Mouse (Mus musculus): ENCODE measurements around the gene Colq. TPM values are rescaled to one million over a fixed set of nuclear protein-coding genes. Genes with fewer than 3 reads are reported as not detected.

Colq gene
- total RNA-seq, 1 experiment from 2014 or later: not detected

DNA sequence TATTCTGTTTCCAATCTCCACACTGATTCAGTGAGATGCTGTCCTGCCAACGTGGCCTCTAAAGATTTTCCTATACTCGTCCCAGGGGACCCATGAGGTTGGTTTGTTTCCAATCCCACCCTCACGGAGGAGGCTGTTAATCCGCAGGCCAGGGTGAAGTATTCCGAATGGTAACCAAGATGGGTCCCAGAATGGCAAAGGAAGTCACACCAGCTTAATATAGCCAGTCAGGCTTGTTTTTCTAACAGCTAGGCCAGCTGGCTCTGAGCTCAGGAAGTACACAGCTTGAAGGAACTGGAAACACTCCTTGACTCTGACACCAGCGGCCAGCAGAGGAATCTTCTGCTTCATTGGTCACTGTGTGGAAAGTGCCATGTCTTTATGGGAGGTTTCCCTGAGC is 53.8 kb downstream of the Colq start:
- no peak; the same call in 1 of the 2 replicates for ATAC-seq (replicated peaks; ENCODE audit: low read depth, poor library complexity, severe bottlenecking)

DNA sequence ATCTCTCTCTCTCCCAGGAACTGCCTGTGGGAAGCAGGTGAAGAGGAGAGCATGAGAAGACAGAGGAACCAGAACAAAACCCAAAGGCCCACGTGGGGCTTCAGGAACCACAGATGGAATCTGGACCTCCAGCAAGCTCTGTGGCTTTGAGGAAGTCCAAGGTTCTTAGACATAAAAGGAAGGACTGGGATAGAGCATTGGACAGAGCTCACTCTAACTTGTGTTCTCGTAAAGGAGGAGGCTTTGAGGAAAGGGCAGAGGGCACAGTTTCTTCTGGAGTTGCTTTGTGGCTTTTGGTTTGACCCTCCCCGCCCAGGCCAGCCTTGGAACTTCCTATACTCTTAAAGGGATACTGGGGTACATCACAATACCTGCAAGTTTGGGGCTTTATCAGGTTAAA is 58.5 kb downstream of the Colq start:
- ATAC-seq (replicated peaks; ENCODE audit: low read depth, poor library complexity, severe bottlenecking): 0 out of 2 replicates have a peak, but pooled peaks have one; percentile 26

DNA sequence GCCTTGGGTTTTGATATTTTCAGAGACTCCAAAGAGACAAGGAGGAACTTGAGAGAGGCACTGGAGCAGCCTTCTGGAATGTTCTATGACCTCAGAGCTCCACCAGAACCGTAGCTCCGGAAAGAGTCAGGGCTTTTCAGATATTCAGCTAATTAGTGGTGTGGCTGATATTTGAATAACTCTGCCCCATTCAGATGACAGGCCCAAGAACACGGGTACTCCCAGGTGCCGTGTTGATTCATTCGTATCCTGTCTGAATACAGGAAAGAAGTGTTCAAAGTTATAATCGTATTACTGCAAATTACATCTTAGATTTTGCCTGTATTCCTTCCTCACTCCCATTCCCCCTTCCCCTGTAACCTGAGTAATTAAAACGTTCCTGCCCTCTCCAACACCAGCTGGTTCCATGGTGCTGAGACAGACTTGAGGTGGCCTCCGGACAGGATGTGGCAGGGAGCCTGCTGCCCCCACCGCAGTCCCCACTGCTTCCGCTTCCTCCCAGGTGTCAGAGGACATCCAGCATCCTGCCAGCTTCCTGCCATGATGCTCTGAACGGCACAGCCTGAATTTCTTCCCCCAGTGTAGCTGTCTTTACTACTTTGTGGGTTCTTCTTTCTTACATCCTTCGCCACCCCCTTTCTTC is 59.5 kb downstream of the Colq start:
- ATAC-seq (replicated peaks; ENCODE audit: low read depth, poor library complexity, severe bottlenecking): peak; percentile 94

DNA sequence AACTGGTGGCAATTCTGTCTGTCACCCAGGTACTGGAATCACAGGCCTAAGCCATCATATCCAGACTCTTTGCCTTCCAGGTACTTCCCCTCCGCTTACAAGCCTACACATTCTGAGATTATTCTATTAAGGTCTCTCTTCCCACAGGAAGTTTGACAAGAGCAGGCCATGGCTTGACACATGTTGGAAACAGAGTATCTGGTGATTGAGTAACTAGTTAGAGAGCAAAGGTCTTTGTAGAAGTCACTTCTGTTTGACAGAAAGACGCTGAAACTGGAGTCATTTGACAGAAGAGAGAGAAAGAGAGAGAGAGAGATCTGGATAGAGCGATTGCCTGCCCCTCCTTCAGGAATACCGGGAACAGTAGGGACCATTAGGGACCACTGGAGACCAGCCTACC is 60.3 kb downstream of the Colq start:
- ATAC-seq (replicated peaks; ENCODE audit: low read depth, poor library complexity, severe bottlenecking): no peak

DNA sequence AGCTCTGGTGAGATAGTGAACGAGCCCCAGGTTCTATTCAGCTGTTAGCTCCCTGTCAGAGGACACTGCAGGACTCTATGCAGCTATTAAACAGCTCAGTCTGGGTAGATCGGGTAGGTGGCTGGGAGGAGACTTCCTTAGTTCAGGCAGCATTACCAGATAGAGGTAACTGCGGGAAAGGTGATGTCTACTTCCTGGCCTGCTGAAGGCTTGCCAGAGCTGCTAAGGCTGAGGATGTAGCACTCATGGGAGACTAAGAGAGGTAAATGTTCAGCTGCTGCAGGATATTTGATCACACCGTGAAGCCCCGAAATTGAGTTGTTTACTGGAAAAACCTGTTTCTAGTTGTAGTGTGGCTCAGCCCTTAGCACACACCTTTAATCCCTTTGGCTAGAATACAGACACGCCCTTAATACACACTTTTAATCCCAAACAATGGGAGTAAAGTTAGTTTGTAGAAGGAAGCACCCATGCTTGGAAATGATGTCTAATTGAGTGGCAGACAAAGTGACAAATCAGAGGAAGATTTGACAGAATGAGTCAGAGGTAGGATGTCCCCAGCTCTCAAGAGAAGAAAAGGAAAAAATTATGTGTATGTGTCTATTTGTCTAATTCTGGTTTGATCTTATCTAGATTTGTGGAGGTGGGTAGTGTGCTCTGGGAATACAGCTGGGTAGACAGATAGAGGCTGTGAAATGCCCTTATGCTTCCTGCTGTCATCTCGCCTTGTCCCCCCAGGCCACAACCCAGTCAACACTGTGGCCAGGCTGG is 65.9 kb downstream of the Colq start:
- peak; percentile 36; the same call in 1 of the 2 replicates for ATAC-seq (replicated peaks; ENCODE audit: low read depth, poor library complexity, severe bottlenecking)

DNA sequence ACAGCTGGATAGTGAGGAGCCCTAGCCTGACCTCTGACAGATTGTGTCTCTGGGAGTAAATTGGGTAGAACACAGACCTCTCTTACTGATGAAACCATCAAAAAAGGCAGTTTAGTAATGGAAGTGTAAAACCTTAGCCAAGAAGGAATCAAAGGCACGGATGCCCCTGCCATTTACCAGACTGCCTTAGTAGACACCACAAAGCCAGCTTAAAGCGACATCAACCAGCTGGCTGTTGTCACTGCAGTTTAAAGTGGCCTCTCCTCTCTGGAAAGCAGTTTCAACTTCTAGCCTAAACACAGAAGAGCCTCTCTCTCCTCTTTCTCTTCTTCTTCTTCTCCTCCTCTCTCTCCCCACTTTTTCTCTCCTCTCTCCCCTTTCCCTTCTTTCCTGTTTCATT is 69.8 kb downstream of the Colq start:
- ATAC-seq (replicated peaks; ENCODE audit: low read depth, poor library complexity, severe bottlenecking): no peak

DNA sequence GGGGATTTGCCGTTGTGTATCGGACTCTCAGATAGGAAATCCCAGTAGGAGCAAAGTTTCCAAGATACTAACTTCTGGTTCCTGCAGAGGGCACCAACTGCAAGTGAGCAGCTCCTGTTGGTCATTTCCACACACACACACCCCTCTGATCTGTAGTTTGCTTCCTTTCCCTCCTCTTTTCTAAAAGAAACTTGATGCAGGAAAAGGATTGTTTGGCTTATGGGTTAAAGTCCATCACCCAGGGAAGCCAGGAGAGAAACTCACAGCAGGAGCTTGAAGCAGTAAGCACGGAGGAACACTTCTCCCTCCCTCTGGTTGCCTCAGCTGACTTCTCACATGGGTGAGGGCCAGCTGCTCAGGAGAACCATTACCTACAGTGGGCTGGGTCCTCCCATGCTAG is 72.0 kb downstream of the Colq start:
- peak; percentile 54; the same call in 1 of the 2 replicates for ATAC-seq (replicated peaks; ENCODE audit: low read depth, poor library complexity, severe bottlenecking)

DNA sequence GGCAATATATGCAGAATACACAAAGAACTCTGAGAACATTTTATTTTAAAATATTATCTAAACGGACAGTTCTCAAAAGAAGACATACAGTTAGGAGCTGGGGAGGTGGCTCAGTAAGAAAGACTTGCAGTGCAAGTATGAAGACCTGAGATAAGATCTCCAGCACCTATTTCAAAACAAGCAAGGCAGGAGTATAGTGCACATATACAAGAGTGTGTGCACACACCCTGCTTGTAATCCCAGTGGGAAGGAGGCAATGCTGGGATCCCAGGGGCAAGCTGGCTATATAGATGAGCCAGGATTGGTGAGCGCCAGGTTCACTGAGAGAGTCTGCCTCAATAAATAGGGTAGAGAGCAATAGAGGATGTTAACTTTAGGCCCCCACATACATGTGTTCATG is 75.2 kb downstream of the Colq start:
- no peak for ATAC-seq (replicated peaks; ENCODE audit: low read depth, poor library complexity, severe bottlenecking)

DNA sequence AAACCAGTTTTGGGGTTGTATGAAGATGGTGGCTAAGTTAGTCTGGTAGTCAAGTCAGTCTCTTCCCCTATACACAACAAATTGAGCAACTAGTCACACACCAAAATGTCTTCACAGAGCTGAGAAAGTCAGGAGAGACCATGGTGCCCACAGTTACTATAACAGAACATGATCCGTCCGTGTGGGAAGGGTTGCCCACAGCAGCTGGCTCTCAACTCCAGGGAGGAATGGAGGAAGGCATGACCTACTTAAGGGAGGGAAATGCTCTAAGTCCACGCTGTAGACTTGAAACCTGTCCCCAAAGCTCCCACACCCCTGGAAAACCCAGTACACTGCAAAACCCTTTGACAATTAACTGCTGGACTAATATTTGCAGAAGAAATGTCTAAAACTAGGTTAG is 80.8 kb downstream of the Colq start:
- no peak for ATAC-seq (replicated peaks; ENCODE audit: low read depth, poor library complexity, severe bottlenecking)

DNA sequence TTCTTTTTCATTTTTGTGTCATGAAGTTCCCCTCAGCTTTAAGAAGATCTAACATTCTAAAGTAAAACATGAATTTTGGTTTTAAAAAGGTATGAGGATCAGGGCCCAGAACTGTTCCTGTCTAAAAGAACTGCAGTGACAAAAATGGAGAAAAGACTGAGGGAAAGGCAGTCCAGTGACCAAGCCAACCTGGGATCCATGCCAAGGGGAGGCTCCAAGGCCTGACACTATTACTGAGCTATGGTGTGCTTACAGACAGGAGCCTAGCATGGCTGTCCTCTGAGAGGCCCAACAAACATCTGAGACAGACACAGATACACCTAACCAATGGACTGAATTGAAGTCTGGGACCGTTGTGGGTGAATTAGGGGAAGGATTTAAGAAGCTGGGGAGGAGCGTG is 81.2 kb downstream of the Colq start:
- no peak for ATAC-seq (replicated peaks; ENCODE audit: low read depth, poor library complexity, severe bottlenecking)

DNA sequence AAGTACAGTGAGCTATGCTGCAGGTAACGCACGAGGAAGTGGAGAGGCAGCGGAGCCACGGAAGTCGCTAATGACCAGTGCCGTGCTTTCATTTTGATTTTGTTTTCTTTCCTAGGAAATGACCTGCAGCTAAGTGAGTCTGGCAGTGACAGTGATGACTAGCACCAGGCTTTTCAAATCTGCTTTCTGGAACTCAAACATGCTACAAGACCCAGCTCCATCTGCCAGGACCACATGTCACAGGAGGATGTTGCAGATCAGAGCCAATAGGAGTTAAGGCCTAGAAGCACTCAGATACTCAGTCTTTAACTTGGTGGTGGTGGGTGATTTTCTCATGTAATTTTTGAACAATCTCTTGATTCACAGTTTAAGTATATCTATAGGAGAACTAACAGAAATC is 84.7 kb downstream of the Colq start:
- no peak for ATAC-seq (replicated peaks; ENCODE audit: low read depth, poor library complexity, severe bottlenecking)

DNA sequence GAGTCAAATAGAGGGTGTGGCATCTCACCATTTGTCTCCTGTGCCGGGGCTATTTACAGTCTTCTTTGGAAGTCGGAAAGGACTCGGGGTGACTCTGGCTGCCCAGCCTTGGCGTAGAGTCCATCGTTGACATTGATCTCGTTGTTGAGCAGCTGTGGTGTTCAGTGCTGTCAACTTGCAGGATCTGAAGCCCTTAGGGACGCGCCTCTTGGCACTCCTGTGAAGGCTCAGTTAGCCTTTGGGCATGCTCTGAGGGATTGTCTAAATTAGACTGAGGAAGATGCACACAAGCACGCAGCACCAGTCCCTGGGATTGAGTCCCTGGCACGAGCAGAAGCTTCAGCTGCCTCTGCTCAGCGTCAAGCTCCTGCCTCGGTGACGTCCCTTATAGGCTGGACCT is 87.7 kb downstream of the Colq start:
- ATAC-seq (replicated peaks; ENCODE audit: low read depth, poor library complexity, severe bottlenecking): no peak

DNA sequence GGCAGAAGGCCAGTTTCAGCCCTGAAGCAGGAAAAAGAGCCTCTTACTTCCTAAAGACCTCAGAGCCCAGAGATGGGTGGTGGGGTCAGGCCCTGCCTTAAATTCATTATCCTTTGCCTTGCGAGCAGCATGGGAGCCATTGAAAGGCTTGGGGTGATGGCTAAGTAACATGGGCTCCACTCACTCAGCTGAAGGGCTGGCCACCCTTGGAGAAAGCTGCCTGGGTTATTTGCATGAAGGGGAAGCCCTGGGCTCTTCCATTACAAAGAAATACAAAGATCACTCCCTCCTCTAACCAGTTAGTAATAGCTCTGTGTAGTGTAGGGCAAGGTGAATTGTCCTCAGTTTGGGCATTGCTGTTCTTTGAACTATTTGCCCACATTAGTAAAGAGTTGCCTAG is 91.6 kb downstream of the Colq start:
- no peak for ATAC-seq (replicated peaks; ENCODE audit: low read depth, poor library complexity, severe bottlenecking)

DNA sequence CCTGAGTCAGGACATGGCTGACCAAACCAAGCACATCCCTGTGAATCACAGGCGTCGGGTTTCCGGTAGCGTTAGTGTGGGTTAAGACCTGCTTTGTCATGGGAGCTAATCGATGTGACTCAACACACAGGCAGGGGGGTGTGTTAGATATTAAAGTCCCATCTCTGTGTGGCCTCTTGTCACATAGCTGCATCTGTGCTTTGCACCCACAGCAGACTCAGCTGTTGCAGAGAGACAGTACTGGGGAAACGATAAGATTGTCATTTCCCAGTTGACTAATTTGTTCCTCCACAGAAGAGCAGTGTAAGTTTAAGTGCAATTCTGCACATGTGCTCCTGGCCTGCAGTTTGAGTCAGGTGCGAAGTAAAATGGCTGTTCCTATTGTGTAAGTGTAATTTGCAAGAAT is 94.9 kb downstream of the Colq start:
- peak; percentile 72 for ATAC-seq (replicated peaks; ENCODE audit: low read depth, poor library complexity, severe bottlenecking)

DNA sequence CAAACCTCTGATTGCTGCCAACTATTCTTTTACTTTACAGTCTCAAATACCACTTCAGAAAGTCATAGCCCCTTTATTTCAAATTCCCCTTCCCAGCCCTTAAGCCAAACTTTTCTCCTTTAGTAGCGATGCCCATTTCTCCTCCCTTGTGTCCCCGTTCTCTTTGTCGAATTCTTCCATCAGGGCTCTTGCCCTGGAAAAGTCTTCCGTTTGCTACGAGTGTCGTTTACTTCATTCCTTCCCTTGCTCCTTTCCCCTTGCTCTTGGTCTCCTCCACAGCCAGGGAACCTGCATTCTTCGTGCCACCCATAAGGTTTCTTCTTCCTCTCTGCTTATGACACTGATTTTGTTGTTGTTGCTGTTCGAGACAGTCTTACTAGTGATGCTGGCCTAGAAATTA is 95.6 kb downstream of the Colq start:
- ATAC-seq (replicated peaks; ENCODE audit: low read depth, poor library complexity, severe bottlenecking): no peak

DNA sequence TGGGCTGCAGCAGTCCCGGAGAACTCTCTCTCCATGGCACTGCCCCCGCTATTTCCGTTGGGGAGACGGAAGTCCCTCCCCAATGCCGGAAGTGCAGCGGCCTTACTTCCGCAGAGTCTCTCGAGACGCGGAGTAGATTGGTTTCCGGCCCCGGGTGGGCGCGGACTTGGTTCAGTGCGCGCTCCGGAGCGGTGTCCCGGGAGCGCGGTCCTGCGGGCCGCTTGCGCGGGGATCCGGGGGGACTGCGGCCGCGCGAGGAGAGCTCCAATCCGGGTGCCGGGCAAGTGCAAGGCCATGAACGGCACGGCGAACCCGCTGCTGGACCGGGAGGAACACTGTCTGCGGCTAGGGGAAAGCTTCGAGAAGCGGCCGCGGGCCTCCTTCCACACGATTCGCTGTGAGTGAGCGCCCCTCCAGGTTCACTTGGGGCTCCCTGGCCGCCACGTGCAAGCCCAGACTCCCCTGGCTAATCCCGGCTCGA is 96.1 kb downstream of the Colq start, which contains the start of gene Mettl6:
Gene Mettl6, minus strand, starts transcription at position 66 of the 481 bp plus-strand sequence.
- peak; percentile 76 for ATAC-seq (replicated peaks; ENCODE audit: low read depth, poor library complexity, severe bottlenecking)

DNA sequence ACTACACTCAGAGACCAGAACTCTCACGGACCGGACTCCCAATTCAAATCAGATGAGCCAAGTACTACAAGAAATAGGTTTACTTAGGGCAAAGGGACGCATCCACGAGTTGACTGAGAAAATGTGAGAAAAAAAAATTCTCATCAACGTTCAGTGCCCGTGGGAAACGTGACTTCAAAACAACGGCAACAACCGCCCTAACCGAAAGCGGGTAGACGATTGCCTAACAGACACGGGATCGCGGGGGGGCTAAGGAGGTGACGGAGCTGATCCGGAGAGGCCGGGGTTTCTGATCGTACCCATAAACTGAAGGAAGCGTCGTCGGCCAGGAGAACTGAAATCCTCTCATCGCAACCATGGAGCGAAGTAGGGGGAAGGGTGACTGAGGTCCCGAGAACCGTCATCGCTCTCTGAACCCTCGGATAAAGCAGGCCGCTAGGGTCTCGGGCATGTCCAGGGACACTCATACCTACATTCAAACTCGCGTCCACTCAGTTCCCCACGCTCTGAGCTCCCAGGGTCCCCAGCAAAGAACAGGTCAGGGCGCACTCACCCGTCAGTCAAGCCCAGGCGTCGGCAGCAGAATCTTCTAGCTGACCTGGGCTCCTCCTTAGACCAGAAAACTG is 96.7 kb downstream of the Colq start, which contains the start of gene Eaf1:
Gene Eaf1, plus strand, starts transcription at position 51 of the 626 bp plus-strand sequence.
- ATAC-seq (replicated peaks; ENCODE audit: low read depth, poor library complexity, severe bottlenecking): peak; percentile 51

DNA sequence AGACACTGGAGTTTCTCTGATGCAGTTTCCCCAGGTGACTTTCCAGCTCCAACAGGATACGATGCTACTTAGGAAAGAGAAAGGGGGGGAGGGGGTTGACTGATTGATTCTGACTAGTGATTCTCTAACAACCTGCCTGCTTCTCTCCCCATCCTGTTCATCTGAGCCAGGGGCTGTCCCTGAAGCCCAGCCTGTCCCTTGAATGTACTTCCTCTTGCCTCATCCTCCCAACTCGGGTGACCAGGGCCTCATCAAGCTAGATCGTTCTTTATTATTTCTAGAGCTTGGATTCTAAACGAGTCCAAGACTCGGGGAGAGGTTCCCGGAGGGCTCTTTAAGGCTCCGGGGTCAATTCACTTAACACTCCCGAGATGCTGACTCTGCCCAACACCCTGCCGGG is 97.2 kb downstream of the Colq start:
- ATAC-seq (replicated peaks; ENCODE audit: low read depth, poor library complexity, severe bottlenecking): no peak

DNA sequence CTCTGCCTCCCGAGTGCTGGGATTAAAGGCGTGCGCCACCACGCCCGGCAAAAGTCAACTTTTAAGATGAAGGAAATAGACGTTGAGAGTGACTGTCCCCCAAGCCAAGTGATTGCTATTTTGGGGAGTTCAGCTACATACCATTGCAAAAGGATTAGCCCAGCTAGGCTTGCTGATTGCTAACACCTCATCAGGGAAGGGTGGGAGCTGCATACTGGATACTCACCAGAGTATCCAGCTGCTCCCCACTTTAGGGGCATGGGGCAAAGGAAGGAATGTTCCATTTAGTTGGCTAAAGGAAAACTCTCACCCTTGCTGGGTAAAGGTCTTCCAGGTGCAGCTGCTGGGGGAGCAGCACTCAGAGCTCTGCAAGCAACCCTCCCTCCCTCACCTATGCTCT is 103.1 kb downstream of the Colq start:
- no peak for ATAC-seq (replicated peaks; ENCODE audit: low read depth, poor library complexity, severe bottlenecking)

DNA sequence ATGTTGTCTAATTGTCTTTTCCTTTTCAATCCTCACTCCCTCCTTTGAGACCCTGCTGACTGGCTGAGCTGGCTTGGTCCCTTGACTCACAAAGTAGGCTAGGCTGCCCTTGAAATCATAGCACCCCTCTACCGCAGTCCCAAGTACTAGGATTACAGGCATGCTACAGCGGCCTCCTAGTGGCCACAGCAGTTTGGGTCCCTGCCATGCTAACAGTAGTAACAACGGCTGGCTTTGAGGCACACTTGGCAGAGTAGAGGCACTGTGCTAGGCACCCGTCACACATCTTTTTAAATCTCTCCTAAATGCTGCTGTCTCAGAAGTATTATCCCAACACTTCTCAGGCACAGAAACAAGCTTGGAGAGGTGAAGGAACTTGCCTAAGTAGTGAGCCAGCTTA is 104.7 kb downstream of the Colq start:
- no peak for ATAC-seq (replicated peaks; ENCODE audit: low read depth, poor library complexity, severe bottlenecking)

DNA sequence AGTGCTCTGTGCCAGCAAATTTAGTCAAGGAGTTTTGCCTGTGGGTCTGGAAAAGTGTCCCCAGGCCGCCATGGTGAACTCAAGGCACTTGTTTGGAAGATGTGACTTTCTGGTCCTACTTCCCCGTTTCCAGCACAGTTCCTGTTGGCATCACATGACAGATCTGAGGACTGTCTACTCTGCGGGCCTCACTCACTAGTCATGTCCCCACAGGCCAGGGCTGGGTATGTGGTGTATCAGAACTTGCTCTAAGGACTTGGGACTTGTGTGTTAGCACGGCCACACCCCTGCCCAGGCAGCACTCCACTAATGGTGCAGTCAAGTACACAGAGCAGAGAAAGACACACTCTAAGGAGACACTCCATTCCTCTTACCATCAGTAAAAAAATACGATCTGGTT is 108.7 kb downstream of the Colq start:
- no peak for ATAC-seq (replicated peaks; ENCODE audit: low read depth, poor library complexity, severe bottlenecking)
